Mouse (Mus musculus) lung, embryonic 14.5 days (tissue): Measurements from ENCODE around the gene Ginm1. TPM values are rescaled to one million over a fixed set of nuclear protein-coding genes. Genes with fewer than 3 reads are reported as not detected.

Experiments used
- ATAC-seq: fragments of 200-750 bp; cut with Nextera tagmentation; 2 replicates; pipeline ENCODE4 v1.8.0; 2017; ENCODE audit warnings: mild to moderate bottlenecking, moderate TSS enrichment, moderate library complexity; ENCODE audit not compliant: insufficient read depth
- DNase-seq: peaks from one replicate; pipeline ENCODE4 v3.0.0-alpha.2; 2015
- H3K27ac ChIP-seq: fragments of 300-500 bp; sonication (generic); 2 replicates; pipeline ENCODE4 v1.5.1; 2014; ENCODE audit warnings: low read depth, mild to moderate bottlenecking, moderate library complexity
- H3K27me3 ChIP-seq: fragments of 300-500 bp; sonication (generic); 2 replicates; pipeline ENCODE4 v1.6.1; 2014; ENCODE audit warnings: low read length, control low read depth; ENCODE audit not compliant: insufficient read depth
- H3K36me3 ChIP-seq: fragments of 300-500 bp; sonication (generic); 2 replicates; pipeline ENCODE4 v1.6.1; 2014; ENCODE audit warnings: control low read depth; ENCODE audit not compliant: insufficient read depth
- H3K4me1 ChIP-seq: fragments of 300-500 bp; sonication (generic); 2 replicates; pipeline ENCODE4 v1.6.1; 2014; ENCODE audit warnings: antibody characterized with exemption, control low read depth; ENCODE audit not compliant: insufficient read depth
- H3K4me2 ChIP-seq: fragments of 300-500 bp; sonication (generic); 2 replicates; pipeline ENCODE4 v1.6.1; 2014; ENCODE audit warnings: mild to moderate bottlenecking
- H3K4me3 ChIP-seq: fragments of 300-500 bp; sonication (generic); 2 replicates; pipeline ENCODE4 v1.5.1; 2014; ENCODE audit warnings: low read depth, low read length
- H3K9ac ChIP-seq: fragments of 300-500 bp; sonication (generic); 2 replicates; pipeline ENCODE4 v1.6.1; 2014
- H3K9me3 ChIP-seq: fragments of 300-500 bp; sonication (generic); 2 replicates; pipeline ENCODE4 v1.6.1; 2016; ENCODE audit warnings: low read depth, low read length, control low read depth
- CTCF ChIP-seq: IDR thresholded peaks from 2 replicates; pipeline ENCODE4 v1.5.1; 2016; ENCODE audit warnings: antibody characterized with exemption, low read depth
- WGBS: fragments of 180-500 bp; shearing (Covaris S2); extraction: QIAGEN DNeasy Blood & Tissue Kit; methylation state at CpG from one replicate; pipeline ENCODE4 v1.1.7; 2014; 5-methylcytosine and 5-hydroxymethylcytosine counted together
- polyA plus RNA-seq: library from polyadenylated mRNA; unstranded; fragments of >200 nt; fragmentation: Nextera tagmentation; extraction: Ambion mirVana; gene quantifications from 2 replicates; pipeline ENCODE4 v1.2.1, GENCODE M21; 2014

Ginm1 gene
- polyA plus RNA-seq, 1 experiment from 2014 or later, result 75.8 TPM

GRCm38 (mm10) chr10:7825281-7825665 is 32.6 kb upstream of the Ginm1 start:
- no peaks in the 10 kb centered on the region for H3K27me3 ChIP-seq
- ATAC-seq (no peak), DNase-seq (no peak)
- no peak overlapping the region for H3K4me2 ChIP-seq
- H3K27ac ChIP-seq, result no peak overlapping the region
- no peak for TF ChIP-seq CTCF
- no peak overlapping the region for H3K9ac ChIP-seq
- no peaks in the 10 kb centered on the region for H3K9me3 ChIP-seq
- H3K4me3 ChIP-seq, result no peak overlapping the region
- peaks cover 26% of the 10 kb centered on the region; the same call in 1 of the 2 replicates for H3K36me3 ChIP-seq
- H3K4me1 ChIP-seq, result no peaks in the 10 kb centered on the region
- 88% methylated on average over 4 of the region's 4 CpGs for WGBS

DNA sequence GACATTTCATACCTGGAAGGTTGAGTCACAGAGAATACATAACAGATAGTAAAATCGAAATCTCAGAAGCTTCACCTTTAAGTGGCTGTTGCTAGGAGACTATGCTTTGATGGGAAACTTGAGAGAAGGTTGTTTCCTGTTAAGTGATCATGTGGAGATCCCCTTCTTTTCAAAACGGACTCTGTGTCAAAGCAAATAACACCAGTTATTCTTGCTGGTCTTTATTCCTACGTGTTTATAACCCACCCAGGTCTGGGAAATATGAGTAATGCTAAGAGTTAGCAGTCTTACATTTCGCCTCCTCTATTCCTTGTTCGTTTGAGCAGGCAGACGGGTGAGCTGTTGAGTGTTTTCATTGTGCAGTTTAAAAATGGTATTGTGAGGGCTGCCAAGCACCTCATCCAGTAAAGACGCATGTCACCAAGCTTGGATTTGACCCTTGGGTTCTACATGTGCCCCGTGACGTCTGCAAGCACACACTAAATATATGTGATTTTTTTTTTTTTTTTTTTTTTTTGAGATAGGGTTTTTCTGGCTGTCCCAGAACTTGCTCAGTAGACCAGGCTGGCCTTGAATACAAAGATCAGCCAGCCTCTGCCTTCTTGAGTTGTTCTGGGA is 32.1 kb upstream of the Ginm1 start:
- no peak overlapping the region for H3K27ac ChIP-seq
- peaks cover 26% of the 10 kb centered on the region; the same call in 1 of the 2 replicates for H3K36me3 ChIP-seq
- WGBS, result 76% methylated on average over 9 of the region's 9 CpGs
- no peak overlapping the region for H3K9ac ChIP-seq
- H3K9me3 ChIP-seq, result no peaks in the 10 kb centered on the region
- no peaks in the 10 kb centered on the region for H3K27me3 ChIP-seq
- H3K4me1 ChIP-seq, result no peaks in the 10 kb centered on the region
- H3K4me2 ChIP-seq, result no peak overlapping the region
- ATAC-seq, result no peak
- no peak for DNase-seq
- TF ChIP-seq CTCF, result no peak
- no peak overlapping the region for H3K4me3 ChIP-seq

DNA sequence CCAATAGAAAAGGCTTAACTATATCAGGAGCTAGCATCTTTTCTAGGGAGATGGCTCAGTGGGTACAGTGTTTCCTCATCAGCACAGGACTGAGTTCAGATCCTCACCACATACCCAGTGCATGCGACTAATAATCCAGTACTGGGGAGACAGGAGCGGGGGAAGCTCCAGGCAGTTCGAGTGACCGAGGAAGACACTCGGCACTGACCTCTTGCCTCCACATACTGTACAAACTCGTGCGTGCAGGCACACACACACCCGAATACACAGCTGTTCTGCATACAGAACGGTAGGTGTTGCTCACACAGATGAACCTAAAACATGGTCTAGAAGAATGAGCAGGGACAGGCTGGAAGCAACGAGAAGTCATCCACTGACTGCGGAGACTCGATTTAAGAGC is 29.4 kb upstream of the Ginm1 start:
- TF ChIP-seq CTCF, result no peak
- Histone ChIP-seq H3K4me2 (no peak overlapping the region), H3K4me1 (no peaks in the 10 kb centered on the region), H3K27ac (no peak overlapping the region), H3K9me3 (no peaks in the 10 kb centered on the region), H3K36me3 (peaks cover 33% of the 10 kb centered on the region; the same call in 1 of the 2 replicates), H3K9ac (no peak overlapping the region), H3K4me3 (no peak overlapping the region), H3K27me3 (no peaks in the 10 kb centered on the region)
- ATAC-seq (no peak), DNase-seq (no peak)
- WGBS, result 94% methylated on average over 12 of the region's 12 CpGs

GRCm38 (mm10) chr10:7820171-7820570 is 27.5 kb upstream of the Ginm1 start:
- no peak overlapping the region for H3K4me2 ChIP-seq
- DNase-seq (no peak), ATAC-seq (no peak)
- H3K4me1 ChIP-seq, result no peaks in the 10 kb centered on the region
- no peaks in the 10 kb centered on the region for H3K9me3 ChIP-seq
- no peak overlapping the region for H3K27ac ChIP-seq
- WGBS, result 80% methylated on average over 5 of the region's 5 CpGs
- TF ChIP-seq CTCF, result no peak
- no peak overlapping the region for H3K9ac ChIP-seq
- no peak overlapping the region for H3K4me3 ChIP-seq
- H3K36me3 ChIP-seq, result peaks cover 40% of the 10 kb centered on the region; the same call in 1 of the 2 replicates
- H3K27me3 ChIP-seq, result no peaks in the 10 kb centered on the region

DNA sequence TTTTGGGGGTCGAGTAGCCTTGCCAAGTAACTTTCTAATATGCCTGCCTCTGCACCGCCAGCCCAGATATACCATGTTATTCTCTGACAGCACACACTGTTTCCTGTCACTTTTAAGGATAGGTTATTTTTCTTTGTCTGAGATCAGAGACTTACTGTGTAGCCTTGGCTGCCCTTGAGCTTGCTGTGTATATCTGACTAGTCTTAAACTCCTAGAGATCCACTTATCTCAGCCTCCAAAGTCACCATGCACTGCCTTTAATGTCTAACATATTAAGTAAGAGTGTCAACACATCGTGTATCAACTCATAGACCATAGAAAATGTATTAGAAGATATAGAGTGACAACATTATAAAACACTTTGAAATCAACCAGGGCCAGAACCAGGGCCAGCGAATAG is 27.0 kb upstream of the Ginm1 start:
- ATAC-seq, result peak; percentile 96
- no peak overlapping the region for H3K4me2 ChIP-seq
- TF ChIP-seq CTCF, result no peak
- no peaks in the 10 kb centered on the region for H3K9me3 ChIP-seq
- H3K27me3 ChIP-seq, result no peaks in the 10 kb centered on the region
- 46% methylated on average over 4 of the region's 4 CpGs for WGBS
- H3K36me3 ChIP-seq, result peaks cover 43% of the 10 kb centered on the region
- no peak overlapping the region for H3K9ac ChIP-seq
- H3K4me1 ChIP-seq, result no peaks in the 10 kb centered on the region
- peak; percentile 79 for DNase-seq
- no peak overlapping the region for H3K27ac ChIP-seq
- H3K4me3 ChIP-seq, result no peak overlapping the region

GRCm38 (mm10) chr10:7819156-7819555 is 26.5 kb upstream of the Ginm1 start:
- TF ChIP-seq CTCF, result no peak
- Histone ChIP-seq H3K9ac (no peak overlapping the region), H3K27me3 (no peaks in the 10 kb centered on the region), H3K4me1 (no peaks in the 10 kb centered on the region), H3K27ac (no peak overlapping the region), H3K4me3 (no peak overlapping the region), H3K9me3 (no peaks in the 10 kb centered on the region), H3K4me2 (no peak overlapping the region), H3K36me3 (peaks cover 48% of the 10 kb centered on the region)
- ATAC-seq, result no peak
- WGBS, result 65% methylated on average over 4 of the region's 4 CpGs
- DNase-seq, result no peak

- Histone ChIP-seq H3K4me2 (no peak overlapping the region), H3K36me3 (peaks cover 47% of the 10 kb centered on the region), H3K4me3 (no peak overlapping the region), H3K9me3 (no peaks in the 10 kb centered on the region), H3K9ac (no peak overlapping the region), H3K27me3 (no peaks in the 10 kb centered on the region), H3K27ac (no peak overlapping the region), H3K4me1 (no peaks in the 10 kb centered on the region)
- no peak for DNase-seq
- WGBS, result 77% methylated on average over 4 of the region's 4 CpGs
- no peak for ATAC-seq
- TF ChIP-seq CTCF, result no peak
Observed at GRCm38 (mm10) chr10:7818676-7819075, 26.1 kb upstream of the Ginm1 start.
